Mouse (Mus musculus) v-Abl transformed pro-B cells (cell line): ENCODE measurements at regions not wholly inside any gene's neighbourhood (a gene's known extent, or its start where the extent isn't known, plus 50 kb on each side); places are given as distances from the start of the nearest gene placed in this dataset.

ENCODE experiments used
- in situ Hi-C, 2 experiments: fragments of 400-800 bp; cut with MboI; formaldehyde crosslinking; loops; one replicate each; pipeline ENCODE4 v1.15.1; 2025; ENCODE audit not compliant: unreplicated experiment in 2 of 2

DNA sequence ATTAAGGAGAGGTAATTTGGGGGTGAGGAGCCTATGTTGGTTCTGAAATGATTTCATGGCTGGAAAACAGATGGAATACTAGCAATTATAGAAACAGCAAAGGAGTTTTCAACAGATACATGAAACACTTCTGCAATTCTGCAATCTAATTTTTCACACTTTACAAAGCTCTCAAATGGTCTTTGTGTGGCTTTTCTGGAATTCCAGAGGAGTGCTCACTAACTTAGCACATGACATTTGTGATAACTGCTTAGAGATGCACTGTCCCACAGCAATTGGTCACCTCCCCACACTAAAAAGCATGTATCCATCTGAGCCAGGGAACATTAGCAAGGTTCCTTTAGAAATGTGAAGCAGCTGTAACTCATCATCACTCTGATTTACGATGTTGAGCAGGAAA lies 560.1 kb downstream of the Cenpc1 start:
- in situ Hi-C loops, result no loop called here

GRCm38 (mm10) chr5:85497261-85497660 lies 568.1 kb downstream of the Cenpc1 start:
- in situ Hi-C loops, result no loop called here

DNA sequence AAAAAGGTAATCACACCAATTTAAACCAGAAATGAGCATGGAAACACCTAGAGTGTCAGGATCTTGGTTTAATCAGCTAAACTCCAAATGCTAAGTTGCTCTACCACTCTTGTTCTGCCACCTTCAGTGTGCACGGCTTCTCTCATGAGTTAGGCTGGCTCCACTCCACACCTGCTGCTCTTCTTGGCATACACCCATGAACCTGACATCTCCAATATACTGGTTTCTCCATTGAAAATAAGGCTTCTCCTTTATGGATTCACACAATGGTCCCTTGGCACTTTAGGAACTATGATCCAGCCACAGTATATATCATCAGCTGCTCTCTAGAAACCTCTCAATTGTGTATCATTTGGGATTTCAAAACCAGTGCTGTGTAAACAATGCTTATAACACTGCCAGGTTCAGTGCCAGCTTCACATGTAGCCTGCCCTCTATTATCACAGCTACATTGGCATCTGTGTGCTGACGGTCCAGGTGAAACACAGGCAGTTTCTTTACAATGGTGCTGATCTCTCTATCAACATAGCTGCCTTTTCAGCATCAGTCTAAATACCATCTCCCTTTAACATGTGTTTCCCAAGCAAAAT lies 579.6 kb downstream of the Cenpc1 start:
- in situ Hi-C loops, result no loop called here

- in situ Hi-C loops, result no loop called here
Observed at GRCm38 (mm10) chr5:85485157-85485556, 580.2 kb downstream of the Cenpc1 start.

- in situ Hi-C loops, result no loop called here
Observed at GRCm38 (mm10) chr5:85467811-85468210, 597.6 kb downstream of the Cenpc1 start.

GRCm38 (mm10) chr5:85467151-85467550 lies 598.2 kb downstream of the Cenpc1 start:
- in situ Hi-C loops, result no loop called here
